Mouse (Mus musculus): ENCODE results near the gene Paf1.

The Paf1 gene

DNA sequence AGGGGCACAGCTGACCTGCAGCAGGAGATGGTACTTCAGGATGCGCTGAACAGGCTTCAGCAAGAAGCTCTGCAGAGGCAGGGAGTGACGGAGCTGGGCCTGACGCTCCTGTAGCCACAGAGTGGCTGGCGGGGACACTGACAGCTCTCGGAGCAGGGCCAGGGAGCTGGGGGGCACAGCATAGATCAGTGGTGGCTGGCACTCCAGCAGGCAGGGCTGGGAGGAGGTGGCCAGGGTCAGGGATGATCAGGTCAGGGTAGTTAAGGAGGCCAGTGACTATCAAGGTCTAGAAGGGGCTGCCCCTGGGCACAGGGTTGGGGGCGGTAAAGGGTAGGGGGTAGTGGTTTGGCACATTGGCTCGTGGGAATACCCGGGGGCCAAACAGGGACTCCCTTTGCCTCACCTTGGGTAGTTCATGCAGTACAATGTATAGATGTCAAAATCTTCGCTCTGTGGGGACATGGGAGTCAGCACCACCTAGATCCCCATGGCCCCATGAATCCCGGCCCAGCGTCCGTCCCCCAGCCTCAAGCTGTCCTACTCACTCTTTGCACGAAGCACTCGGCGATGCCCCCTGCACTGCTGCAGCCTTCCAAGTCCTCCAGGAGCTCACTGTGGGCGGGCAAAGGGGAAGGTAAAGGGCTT is 24.4 kb upstream of the Paf1 start:
- in situ Hi-C loops (cut with MboI; ENCODE audit: low pct_unique_long_range_greater_than_20kb in 1 of 2, low sequenced_read_pairs in 2 of 2, unreplicated experiment in 1 of 2), result no loop called here

- in situ Hi-C loops (cut with MboI; ENCODE audit: low pct_unique_long_range_greater_than_20kb in 1 of 2, low sequenced_read_pairs in 2 of 2, unreplicated experiment in 1 of 2), result no loop called here
Measured at GRCm38 (mm10) chr7:28370051-28370450, 22.7 kb upstream of the Paf1 start.

GRCm38 (mm10) chr7:28370977-28371513 is 21.7 kb upstream of the Paf1 start:
- in situ Hi-C loops (cut with MboI; ENCODE audit: low pct_unique_long_range_greater_than_20kb in 1 of 2, low sequenced_read_pairs in 2 of 2, unreplicated experiment in 1 of 2), result no loop called here

- in situ Hi-C loops (cut with MboI; ENCODE audit: low pct_unique_long_range_greater_than_20kb in 1 of 2, low sequenced_read_pairs in 2 of 2, unreplicated experiment in 1 of 2), result no loop called here
Measured at GRCm38 (mm10) chr7:28371514-28371989, 21.2 kb upstream of the Paf1 start.

GRCm38 (mm10) chr7:28372251-28373108 is 20.3 kb upstream of the Paf1 start, which contains the start of gene Plekhg2:
TSS of gene Plekhg2 (minus strand) at chr7:28372599.
- in situ Hi-C loops (cut with MboI; ENCODE audit: low pct_unique_long_range_greater_than_20kb in 1 of 2, low sequenced_read_pairs in 2 of 2, unreplicated experiment in 1 of 2), result no loop called here

GRCm38 (mm10) chr7:28373131-28373581 is 19.6 kb upstream of the Paf1 start:
- in situ Hi-C loops (cut with MboI; ENCODE audit: low pct_unique_long_range_greater_than_20kb in 1 of 2, low sequenced_read_pairs in 2 of 2, unreplicated experiment in 1 of 2), result no loop called here

GRCm38 (mm10) chr7:28373891-28374495 is 18.8 kb upstream of the Paf1 start:
- in situ Hi-C loops (cut with MboI; ENCODE audit: low pct_unique_long_range_greater_than_20kb in 1 of 2, low sequenced_read_pairs in 2 of 2, unreplicated experiment in 1 of 2), result no loop called here

DNA sequence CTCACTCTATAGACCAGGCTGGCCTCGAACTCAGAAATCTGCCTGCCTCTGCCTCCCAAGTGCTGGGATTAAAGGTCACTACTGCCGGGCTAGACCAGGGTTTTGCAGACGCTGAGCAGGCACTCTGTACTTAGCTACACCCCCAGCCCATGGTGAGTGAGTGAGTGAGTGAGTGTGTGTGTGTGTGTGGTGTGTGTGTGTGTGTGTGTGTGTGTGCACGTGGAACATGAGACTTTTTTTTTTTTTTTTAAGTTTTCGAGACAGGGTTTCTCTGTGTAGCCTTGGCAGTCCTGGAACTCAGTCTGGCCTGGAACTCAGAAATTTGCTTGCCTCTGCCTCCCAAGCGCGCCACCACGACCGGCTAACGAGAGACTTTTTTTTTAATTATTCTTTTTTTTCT is 18.1 kb upstream of the Paf1 start:
- in situ Hi-C loops (cut with MboI; ENCODE audit: low pct_unique_long_range_greater_than_20kb in 1 of 2, low sequenced_read_pairs in 2 of 2, unreplicated experiment in 1 of 2), result no loop called here

DNA sequence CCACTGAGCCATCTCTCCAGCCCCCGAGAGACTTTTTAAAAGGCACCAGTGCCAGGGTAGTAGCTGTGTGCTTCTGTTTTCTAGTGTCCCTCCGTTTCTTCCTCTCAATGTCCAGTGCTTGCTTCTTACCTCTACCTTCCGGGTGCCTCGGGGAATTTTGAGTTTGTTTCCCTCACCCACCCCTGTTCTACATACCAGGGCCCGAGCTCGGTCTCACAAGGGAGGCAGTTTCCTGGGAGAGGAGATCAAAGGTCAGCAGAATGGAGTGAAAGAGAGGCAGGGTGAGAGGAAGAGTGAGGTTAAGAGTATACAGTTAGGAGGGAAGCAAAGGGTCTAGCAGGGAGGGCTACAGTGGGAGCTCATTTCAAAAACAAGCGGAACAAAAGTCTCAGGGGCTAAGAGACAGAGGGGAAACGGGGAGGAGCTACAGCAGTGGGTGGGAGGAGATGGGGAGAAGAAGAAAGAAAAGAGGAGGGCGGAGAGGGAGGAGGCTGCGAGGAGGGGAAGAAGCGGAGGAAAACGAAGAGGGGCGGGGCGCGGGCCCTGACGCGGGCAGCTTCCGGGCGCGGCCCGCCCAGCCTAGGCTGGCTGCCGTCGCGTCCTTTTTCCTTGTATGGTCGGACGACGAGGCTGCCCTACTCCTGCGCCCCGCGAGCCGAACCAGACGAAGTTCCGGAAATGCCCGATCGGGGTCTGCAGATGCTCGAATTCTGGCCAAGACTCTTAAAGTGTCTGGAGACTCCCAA is 17.4 kb upstream of the Paf1 start:
- in situ Hi-C loops (cut with MboI; ENCODE audit: low pct_unique_long_range_greater_than_20kb in 1 of 2, low sequenced_read_pairs in 2 of 2, unreplicated experiment in 1 of 2), result no loop called here

DNA sequence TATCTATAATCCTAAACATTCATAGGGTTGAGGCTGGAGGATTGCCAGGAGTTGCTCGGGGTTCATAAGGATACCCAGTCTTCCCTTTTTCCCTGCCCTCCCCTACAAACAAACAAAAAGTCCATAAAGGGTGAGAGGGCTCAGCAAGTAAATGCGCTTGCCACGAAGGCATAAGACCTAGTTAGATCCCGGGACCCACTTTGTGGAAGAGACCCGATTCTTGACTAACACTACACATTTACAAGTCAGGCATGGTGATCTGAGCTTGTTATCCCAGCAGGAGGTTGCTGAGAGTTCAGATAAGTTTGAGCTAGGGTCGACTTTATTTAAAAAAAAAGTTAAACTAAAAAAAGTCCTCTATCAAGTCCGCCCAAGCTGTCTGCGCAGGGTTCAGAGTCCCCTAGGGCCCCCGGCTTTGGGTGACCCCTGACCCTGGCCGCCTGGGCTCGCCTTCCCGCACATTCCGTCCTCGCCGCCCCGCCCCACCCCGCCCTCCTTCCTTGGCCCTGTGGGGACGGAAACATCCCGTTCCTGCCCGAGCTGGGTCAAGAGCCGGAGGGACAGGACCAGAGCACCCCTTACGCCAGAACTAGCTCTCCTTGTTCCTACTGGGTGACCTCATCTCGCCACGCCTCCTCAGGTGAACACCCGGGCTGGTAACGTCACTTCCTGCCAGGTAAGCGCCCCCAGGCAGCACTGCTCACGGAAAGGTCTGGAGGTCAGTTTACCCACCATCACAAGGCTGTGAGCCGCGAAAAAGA is 16.6 kb upstream of the Paf1 start:
- in situ Hi-C loops (cut with MboI; ENCODE audit: low pct_unique_long_range_greater_than_20kb in 1 of 2, low sequenced_read_pairs in 2 of 2, unreplicated experiment in 1 of 2), result no loop called here

- in situ Hi-C loops (cut with MboI; ENCODE audit: low pct_unique_long_range_greater_than_20kb in 1 of 2, low sequenced_read_pairs in 2 of 2, unreplicated experiment in 1 of 2), result no loop called here
Measured at GRCm38 (mm10) chr7:28377190-28378065, 15.3 kb upstream of the Paf1 start.

DNA sequence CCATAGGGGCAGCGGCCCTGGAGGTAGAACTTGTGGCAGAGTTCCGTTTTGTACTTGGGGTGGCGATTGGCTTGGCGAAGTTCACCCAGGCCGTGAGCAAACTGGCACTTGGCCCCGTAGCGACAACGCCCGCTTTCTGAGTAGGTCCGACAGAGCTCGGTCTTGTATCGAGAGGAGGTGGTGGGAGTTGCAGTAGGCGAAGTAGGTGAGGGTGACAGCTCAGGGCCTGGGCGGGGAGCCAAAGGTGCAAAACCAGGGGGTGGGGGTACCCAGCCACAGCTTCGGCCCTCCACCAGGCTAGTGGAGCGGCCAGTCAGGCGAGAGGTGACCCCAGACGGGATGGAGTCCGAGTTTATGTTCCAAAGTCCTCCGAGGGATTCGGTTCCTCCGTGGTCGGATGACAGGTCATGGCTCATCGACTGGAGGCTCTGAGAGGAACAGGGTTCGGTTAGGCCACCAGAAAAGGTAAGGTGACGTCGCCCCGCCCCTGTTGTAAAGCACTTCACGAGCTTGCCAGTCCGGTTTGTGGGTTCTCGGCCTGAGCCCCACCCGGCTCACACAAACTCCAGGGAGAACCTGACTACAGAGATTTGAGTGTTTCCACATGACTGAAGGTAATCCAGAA is 14.6 kb upstream of the Paf1 start:
- in situ Hi-C loops (cut with MboI; ENCODE audit: low pct_unique_long_range_greater_than_20kb in 1 of 2, low sequenced_read_pairs in 2 of 2, unreplicated experiment in 1 of 2), result no loop called here

DNA sequence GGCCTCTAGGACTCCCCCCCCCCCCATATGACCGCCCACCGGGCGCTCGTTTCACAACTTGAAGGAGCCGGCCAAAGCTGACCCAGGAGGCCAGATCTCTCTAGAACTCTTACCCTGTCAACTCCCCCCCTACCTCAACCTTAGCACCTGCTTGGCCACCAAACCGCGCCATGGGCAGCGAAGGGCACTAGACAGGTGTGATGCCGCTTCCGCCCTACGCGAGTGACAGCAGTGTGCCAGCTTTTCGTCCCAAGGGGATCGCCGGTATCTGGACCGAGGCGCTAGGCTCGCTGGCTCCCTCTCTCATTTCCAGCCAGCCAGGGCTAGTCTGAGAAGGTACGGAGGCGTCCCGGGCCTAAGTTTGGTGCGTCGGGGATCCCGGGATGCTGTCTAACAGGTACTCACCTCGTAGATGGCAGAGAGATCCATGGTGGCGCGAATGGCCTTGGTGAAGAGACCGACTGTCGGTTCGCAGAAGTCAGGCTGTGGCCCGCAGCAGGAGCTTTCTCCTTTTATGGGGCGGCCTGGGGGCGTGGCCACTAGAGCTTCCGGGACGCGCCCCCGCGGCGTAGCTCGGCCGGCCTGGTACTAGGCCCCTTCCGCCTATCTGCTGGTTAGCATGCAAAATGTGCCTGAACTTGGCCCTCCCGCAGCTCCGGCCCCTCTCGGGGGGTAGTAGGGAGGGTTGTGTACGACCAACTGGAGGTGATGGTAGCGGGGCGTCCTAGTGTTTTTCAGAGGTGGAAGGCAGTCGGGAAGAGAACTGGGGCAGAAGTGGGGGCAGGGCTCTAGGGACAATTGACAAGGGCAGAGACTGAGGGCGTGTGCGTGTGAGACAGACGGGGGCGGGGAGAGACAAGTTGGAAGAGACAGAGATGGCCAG is 13.7 kb upstream of the Paf1 start:
- in situ Hi-C loops (cut with MboI; ENCODE audit: low pct_unique_long_range_greater_than_20kb in 1 of 2, low sequenced_read_pairs in 2 of 2, unreplicated experiment in 1 of 2), result no loop called here

- in situ Hi-C loops (cut with MboI; ENCODE audit: low pct_unique_long_range_greater_than_20kb in 1 of 2, low sequenced_read_pairs in 2 of 2, unreplicated experiment in 1 of 2), result no loop called here
Measured at GRCm38 (mm10) chr7:28380237-28381016, 12.3 kb upstream of the Paf1 start, which contains the start of gene Zfp36. TSS of gene Zfp36 (minus strand) at chr7:28380253.

Data from mouse embryonic stem cell (cell line).